Mouse (Mus musculus) ES-E14 (cell line): ENCODE measurements around the gene Asphd1. TPM values are rescaled to one million over a fixed set of nuclear protein-coding genes. Genes with fewer than 3 reads are reported as not detected.

ENCODE experiments used
- DNase-seq: peaks from one replicate; pipeline ENCODE4 v3.0.0-alpha.2; 2013; ENCODE audit warnings: low read depth, low spot score
- H3K27ac ChIP-seq: 2 replicates; pipeline ENCODE4 v1.5.1; 2012; ENCODE audit warnings: low read depth, mild to moderate bottlenecking, low read length, moderate library complexity, mixed read lengths; ENCODE audit not compliant: poor library complexity, insufficient read depth, severe bottlenecking
- H3K36me3 ChIP-seq: 2 replicates; pipeline ENCODE4 v1.6.1; 2012; ENCODE audit warnings: mild to moderate bottlenecking, low read length, moderate library complexity, mixed read lengths; ENCODE audit not compliant: control insufficient read depth, poor library complexity, insufficient read depth, severe bottlenecking
- H3K4me1 ChIP-seq, 2 experiments: fragments of 150-350 bp in 1 of 2; sonication (generic) in 1 of 2; 2 replicates each; pipeline ENCODE4 v1.6.1; 2012; ENCODE audit warnings: low read length in 2 of 2, mild to moderate bottlenecking in 1 of 2, mixed read lengths in 1 of 2; ENCODE audit not compliant: control insufficient read depth in 2 of 2, insufficient read depth in 2 of 2, poor library complexity in 1 of 2
- H3K4me3 ChIP-seq, 2 experiments: fragments of 150-350 bp in 1 of 2; sonication (generic) in 1 of 2; 2 replicates each; pipeline ENCODE4 v1.5.1; 2012; ENCODE audit warnings: low read length in 2 of 2, low read depth in 1 of 2, mild to moderate bottlenecking in 1 of 2, mixed read lengths in 1 of 2; ENCODE audit not compliant: insufficient read depth in 1 of 2, poor library complexity in 1 of 2, severe bottlenecking in 1 of 2
- H3K9ac ChIP-seq: 2 replicates; pipeline ENCODE4 v1.6.1; 2012; ENCODE audit warnings: low read depth, mild to moderate bottlenecking, low read length, mixed read lengths; ENCODE audit not compliant: poor library complexity, insufficient read depth, severe bottlenecking
- H3K9me3 ChIP-seq: fragments of 150-350 bp; sonication (generic); 2 replicates; pipeline ENCODE4 v1.6.1; 2012; ENCODE audit warnings: low read depth, mild to moderate bottlenecking, low read length; ENCODE audit not compliant: control insufficient read depth, insufficient read depth
- CHD2 ChIP-seq: IDR thresholded peaks from 2 replicates; pipeline ENCODE4 v1.6.1; 2014; ENCODE audit warnings: mild to moderate bottlenecking, low read depth, low read length, inconsistent platforms
- HCFC1 ChIP-seq: IDR thresholded peaks from 2 replicates; pipeline ENCODE4 v1.6.1; 2012; ENCODE audit warnings: low read length, inconsistent platforms, borderline replicate concordance; ENCODE audit not compliant: insufficient read depth
- MAFK ChIP-seq: IDR thresholded peaks from 2 replicates; pipeline ENCODE4 v1.6.1; 2014; ENCODE audit warnings: mild to moderate bottlenecking, low read depth, low read length, inconsistent platforms; ENCODE audit not compliant: insufficient read depth
- ZC3H11A ChIP-seq: IDR thresholded peaks from 2 replicates; pipeline ENCODE4 v1.6.1; 2012; ENCODE audit warnings: low read depth, mild to moderate bottlenecking, inconsistent platforms, low read length, borderline replicate concordance
- ZNF384 ChIP-seq: IDR thresholded peaks from 2 replicates; pipeline ENCODE4 v1.6.1; 2012; ENCODE audit warnings: low read depth, low read length, inconsistent platforms
- in situ Hi-C, 2 experiments: fragments of 600-800 bp; cut with MboI; formaldehyde crosslinking; loops; one replicate each; pipeline ENCODE4 v1.15.1; 2025; ENCODE audit warnings: low sequenced_read_pairs in 2 of 2, inconsistent platforms in 1 of 2; ENCODE audit not compliant: unreplicated experiment in 2 of 2
- total RNA-seq: library from RNA; depleted of rRNA; stranded (reverse); fragments of 300-350 nt; gene quantifications from 2 replicates; pipeline ENCODE4 v1.2.3, GENCODE M21; 2012; rRNA removed

The Asphd1 gene
- total RNA-seq, 1 experiment, result 1.0 TPM

DNA sequence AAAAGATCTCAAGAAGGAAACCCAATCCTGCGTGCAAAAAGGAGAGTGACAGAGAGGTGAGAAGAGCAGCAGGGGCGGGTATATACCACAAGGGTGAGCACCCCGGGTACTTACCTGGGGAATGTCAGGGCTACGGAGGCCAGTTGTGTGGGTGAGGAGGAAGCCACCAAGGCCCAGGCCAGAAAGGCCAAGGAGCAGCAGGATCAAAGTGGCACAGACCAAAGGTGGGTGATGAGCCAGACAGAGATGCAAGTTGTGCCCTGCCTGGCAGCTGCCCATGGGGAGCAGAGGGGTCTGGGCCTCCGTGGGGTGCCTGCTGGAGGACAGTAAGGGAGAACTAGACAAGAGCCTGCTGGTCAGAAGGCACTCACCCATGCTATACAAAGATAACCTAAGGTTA, 52.5 kb downstream of the Asphd1 start:
- peaks cover 2 to 3% of the 10 kb centered on the region in 2 experiments; a peak in 2 of 4 replicates for H3K4me1 ChIP-seq
- no peaks in the 10 kb centered on the region; the same call in 1 of the 2 replicates for H3K36me3 ChIP-seq
- no peak overlapping the region for H3K4me3 ChIP-seq
- no peak overlapping the region for H3K27ac ChIP-seq
- TF ChIP-seq MAFK (no peak), CHD2 (no peak), HCFC1 (no peak), ZC3H11A (no peak), ZNF384 (no peak)
- no peaks in the 10 kb centered on the region for H3K9me3 ChIP-seq
- no peak for DNase-seq
- in situ Hi-C loops, result no loop called here
- no peak overlapping the region for H3K9ac ChIP-seq

Other genes with a start within 250 kb of the Asphd1 start
- 4.1 and 10.3 TPM in 2 replicates for gene Coro1a, start 241.8 kb downstream of the Asphd1 start, total RNA-seq
- 31.1 and 42.1 TPM in 2 replicates for gene Mapk3, start 190.0 kb downstream of the Asphd1 start, total RNA-seq
- gene Gdpd3, start 183.2 kb downstream of the Asphd1 start, total RNA-seq, result 4.0 and 5.9 TPM in 2 replicates
- gene Ypel3, start 172.6 kb downstream of the Asphd1 start, total RNA-seq, result 19.4 and 20.8 TPM in 2 replicates
- 0.89 and 1.7 TPM in 2 replicates for gene Tbx6, start 168.1 kb downstream of the Asphd1 start, total RNA-seq
- gene Ppp4c, start 157.1 kb downstream of the Asphd1 start, total RNA-seq, result 260 and 291 TPM in 2 replicates
- gene Fam57b, start 151.9 kb downstream of the Asphd1 start, total RNA-seq, result 1.9 and 2.5 TPM in 2 replicates
- not detected in 2 replicates for gene 4930451I11Rik, start 117.9 kb downstream of the Asphd1 start, total RNA-seq
- gene Doc2a, start 102.2 kb downstream of the Asphd1 start, total RNA-seq, result 5.5 and 7.7 TPM in 2 replicates
- gene Hirip3, start 87.6 kb downstream of the Asphd1 start, total RNA-seq, result 99.7 and 111 TPM in 2 replicates
- gene Ino80e, start 87.2 kb downstream of the Asphd1 start, total RNA-seq, result 68.7 and 78.7 TPM in 2 replicates
- gene Taok2, start 64.9 kb downstream of the Asphd1 start, total RNA-seq, result 42.3 and 57.2 TPM in 2 replicates
- 14.7 and 25.6 TPM in 2 replicates for gene Tmem219, start 26.7 kb downstream of the Asphd1 start, total RNA-seq
- gene Kctd13, start 20.7 kb downstream of the Asphd1 start, total RNA-seq, result 13.2 and 16.2 TPM in 2 replicates
- 0.80 and 2.0 TPM in 2 replicates for gene Sez6l2, start 981 bp upstream of the Asphd1 start, total RNA-seq
- gene Cdipt, start 26.3 kb upstream of the Asphd1 start, total RNA-seq, result 106 and 122 TPM in 2 replicates
- 0.18 and 0.32 TPM in 2 replicates for gene Cdiptos, start 26.5 kb upstream of the Asphd1 start, total RNA-seq
- gene Mvp, start 65.0 kb upstream of the Asphd1 start, total RNA-seq, result 49.2 and 56.0 TPM in 2 replicates
- 0.63 and 1.3 TPM in 2 replicates for gene Pagr1b, start 66.9 kb upstream of the Asphd1 start, total RNA-seq
- gene Pagr1a, start 67.8 kb upstream of the Asphd1 start, total RNA-seq, result 12.1 and 32.3 TPM in 2 replicates
- gene Gm42742, start 71.5 kb upstream of the Asphd1 start, total RNA-seq, result 23.4 and 38.4 TPM in 2 replicates
- gene Prrt2, start 71.6 kb upstream of the Asphd1 start, total RNA-seq, result 0.36 and 0.85 TPM in 2 replicates
- gene Maz, start 77.5 kb upstream of the Asphd1 start, total RNA-seq, result 134 and 164 TPM in 2 replicates
- 97.4 and 117 TPM in 2 replicates for gene Kif22, start 92.9 kb upstream of the Asphd1 start, total RNA-seq
- not detected in 2 replicates for gene Zg16, start 137.7 kb upstream of the Asphd1 start, total RNA-seq
- gene AI467606, start 141.8 kb upstream of the Asphd1 start, total RNA-seq, result 13.5 and 31.2 TPM in 2 replicates
- gene Qprt, start 172.6 kb upstream of the Asphd1 start, total RNA-seq, result 5.6 and 7.1 TPM in 2 replicates
- 30.2 and 67.4 TPM in 2 replicates for gene Spn, start 188.2 kb upstream of the Asphd1 start, total RNA-seq
- 113 and 133 TPM in 2 replicates for gene Cd2bp2, start 246.5 kb upstream of the Asphd1 start, total RNA-seq